Mouse (Mus musculus) cerebellum, adult 11-12 months (tissue): ENCODE data around the gene Dock9.

ENCODE experiments used
- DNase-seq: peaks from one replicate; pipeline ENCODE4 v3.0.0; 2022

The Dock9 gene

GRCm38 (mm10) chr14:121791112-121791511 is 6.5 kb downstream of the Dock9 start:
- DNase-seq, result no peak

- no peak for DNase-seq
Measured at GRCm38 (mm10) chr14:121789273-121789672, 8.4 kb downstream of the Dock9 start.

DNA sequence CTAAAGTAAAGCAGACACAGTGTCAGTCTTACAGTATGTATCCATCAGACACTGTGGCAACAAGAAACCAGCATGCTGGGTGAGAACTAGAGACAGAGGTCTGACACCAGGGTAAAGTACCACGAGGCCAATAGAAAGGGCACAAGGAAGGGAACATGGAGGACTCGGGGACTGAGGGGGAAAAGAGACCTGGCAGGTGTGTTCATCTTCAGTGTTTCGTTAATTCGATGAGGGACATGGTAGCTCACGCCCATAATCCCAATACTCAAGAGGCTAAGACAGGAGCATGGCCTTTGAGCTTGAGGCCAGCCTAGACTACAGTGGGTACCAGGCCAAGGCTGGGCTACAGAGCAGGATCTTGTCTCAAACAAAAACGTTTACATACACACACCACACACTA is 9.2 kb downstream of the Dock9 start:
- no peak for DNase-seq

- no peak for DNase-seq
Measured at GRCm38 (mm10) chr14:121787430-121787829, 10.2 kb downstream of the Dock9 start.

GRCm38 (mm10) chr14:121786900-121787299 is 10.7 kb downstream of the Dock9 start:
- no peak for DNase-seq

- DNase-seq, result no peak
Measured at GRCm38 (mm10) chr14:121785394-121785793, 12.2 kb downstream of the Dock9 start.

DNA sequence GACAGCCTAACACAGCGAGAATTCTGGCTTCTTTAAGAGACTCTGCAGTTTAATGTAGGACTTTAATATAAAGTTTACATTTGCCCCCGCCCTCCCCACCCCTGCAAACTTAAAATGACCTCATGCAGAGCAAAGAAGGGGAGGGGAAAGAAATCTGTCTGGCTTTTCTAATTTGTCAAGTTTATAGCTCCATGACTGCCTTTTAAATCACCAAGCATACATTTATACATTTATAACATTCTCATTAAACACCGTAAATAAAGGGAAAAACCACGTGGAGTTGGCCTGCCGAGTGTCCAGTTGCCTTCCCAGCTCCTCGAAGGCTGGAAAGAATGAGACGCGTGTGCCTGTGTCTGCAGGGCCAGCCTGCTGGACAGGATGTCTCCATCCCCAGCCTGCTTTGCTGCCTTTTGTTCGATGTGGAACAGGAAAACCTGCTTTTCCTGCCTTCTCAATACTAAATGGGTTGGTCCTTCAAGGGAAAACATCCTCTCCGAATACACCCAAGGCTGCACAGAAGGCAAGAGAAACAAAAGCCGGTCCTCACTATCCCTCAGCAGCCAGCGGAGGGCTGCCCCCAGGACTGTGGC is 16.6 kb downstream of the Dock9 start:
- no peak for DNase-seq

DNA sequence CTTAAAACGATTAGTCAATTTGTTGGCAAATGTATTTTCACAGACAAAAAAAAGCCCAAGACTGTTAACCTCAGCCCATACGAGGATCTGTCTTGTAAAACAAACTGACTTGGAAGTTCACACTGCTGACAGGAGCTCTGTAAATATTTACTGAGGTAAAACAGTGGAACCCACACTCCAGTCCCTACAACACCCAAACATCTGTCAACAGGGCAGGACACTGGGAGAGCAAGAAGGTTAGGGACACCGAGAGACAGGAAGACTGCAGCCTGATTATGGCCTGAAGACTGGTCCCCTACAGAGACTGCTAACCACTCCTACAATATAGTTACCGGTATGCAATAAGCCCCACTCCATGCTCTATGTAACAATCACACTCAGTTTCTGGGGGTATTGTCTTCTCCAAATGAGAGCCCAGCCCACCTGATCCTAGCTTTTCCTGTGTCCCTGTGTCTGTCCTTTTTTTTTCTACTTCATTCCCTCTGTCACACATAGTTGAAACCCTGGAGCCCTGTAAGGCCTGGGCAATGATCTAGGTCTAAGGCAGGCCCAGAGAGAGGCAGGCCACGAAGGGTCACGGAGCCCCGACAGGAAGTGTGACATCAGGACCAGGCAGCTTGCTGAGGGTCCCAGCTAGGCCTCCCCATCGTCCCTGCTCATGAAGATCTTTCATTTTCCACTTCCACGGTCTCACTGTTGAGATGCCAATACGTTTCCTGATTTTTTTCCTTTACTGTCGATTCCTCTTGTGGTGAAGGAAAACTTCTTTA is 17.3 kb downstream of the Dock9 start:
- no peak for DNase-seq

DNA sequence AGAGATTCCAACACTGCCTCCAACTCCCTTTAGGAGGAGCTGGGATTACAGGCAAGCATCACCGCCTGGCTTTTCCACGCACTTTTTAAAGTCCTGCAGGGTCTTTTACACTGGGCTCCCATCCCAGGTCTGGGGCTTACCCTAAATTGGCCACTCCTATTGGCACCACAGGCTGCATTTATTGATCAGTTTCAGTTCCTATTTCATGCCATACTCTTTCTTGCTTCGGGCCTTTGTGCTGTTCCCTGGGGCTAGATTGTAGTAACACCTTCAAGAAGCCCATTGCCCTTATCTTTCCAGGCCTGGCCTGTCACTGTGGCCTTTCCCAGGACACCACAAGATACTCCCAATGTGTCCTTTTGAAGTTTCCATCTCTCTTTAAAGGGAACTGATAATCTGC is 18.0 kb downstream of the Dock9 start:
- DNase-seq, result no peak

DNA sequence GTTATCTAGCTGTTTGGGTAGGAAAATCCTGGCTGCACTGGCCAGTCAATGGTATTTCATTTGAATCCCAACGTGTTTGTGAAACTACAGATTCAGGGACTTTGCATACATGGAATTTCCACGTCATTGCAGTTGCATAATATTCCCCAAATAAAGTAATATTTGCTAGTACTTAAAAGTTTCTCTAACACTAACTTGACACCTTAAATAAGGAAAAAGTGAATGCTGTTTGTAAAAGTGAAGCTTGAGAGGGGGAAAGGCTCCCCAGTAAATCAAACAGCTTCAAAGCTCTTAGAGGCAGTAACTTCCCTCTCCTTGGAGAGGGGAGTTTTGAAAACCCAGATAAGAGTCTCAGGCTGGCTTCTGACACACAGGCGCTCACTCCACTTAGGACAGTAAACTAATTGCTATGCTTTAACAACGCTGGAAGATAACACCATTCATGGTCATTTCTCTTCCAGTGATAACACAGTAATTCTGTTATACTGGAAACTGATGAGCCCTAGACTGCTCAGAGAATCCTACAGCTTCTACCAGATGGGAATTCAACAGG is 20.3 kb downstream of the Dock9 start:
- DNase-seq, result no peak

DNA sequence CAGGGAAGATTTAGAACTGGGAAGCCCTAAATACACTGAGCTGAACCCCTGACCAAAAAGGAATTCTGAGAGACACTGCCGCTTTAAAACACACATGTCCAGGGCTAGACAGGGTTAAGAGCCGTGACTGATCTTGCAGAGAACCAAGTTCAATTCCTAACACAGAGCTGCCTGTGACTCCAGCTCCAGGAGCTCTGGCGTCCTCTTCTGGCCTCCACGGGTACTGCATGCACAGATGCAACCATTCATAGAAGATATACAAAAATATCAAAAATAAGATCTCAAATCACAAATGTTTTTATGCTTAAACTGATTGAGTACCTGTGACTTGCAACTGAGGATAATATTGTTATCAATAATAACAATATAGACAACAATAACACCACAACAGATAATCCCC is 20.9 kb downstream of the Dock9 start:
- DNase-seq, result no peak

DNA sequence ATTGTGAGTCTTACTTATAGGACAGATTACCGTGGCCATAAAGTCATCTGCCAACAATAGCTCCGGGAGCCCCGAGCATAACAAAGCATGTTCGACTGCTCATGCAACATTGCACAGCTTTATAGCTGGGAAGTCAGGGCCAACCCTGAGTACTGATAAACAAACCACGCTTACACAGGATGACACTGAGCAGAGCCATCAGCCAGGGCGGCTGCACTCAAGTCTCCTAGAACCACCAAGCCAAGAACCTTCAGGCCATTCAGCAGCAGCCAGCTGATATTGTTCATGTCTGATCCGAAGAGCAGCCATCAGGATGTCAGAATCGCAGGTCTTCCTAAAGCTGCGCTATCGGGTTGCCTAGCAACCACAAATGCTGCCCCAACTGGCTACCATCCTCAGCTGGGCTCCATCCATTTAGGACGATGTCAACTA is 35.6 kb downstream of the Dock9 start:
- peak; percentile 37 for DNase-seq

DNA sequence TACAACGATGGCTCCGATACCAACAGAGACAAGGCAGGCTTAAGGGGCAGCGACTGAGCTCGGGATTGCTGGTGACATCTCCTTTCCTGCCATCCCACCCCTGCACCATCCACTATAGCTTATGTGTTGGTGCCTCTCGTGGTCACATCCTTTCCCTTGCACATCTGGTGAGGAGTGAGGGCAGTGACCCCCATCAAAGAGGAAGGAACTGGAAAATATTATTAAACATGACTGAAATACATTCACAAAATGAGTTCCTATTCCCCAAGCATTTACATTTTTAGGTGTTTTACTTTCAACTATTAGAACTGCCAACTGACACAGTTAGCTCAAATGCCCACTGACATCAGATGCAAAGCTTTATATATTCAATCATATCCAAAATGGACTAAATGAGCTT is 37.2 kb downstream of the Dock9 start:
- DNase-seq, result no peak

DNA sequence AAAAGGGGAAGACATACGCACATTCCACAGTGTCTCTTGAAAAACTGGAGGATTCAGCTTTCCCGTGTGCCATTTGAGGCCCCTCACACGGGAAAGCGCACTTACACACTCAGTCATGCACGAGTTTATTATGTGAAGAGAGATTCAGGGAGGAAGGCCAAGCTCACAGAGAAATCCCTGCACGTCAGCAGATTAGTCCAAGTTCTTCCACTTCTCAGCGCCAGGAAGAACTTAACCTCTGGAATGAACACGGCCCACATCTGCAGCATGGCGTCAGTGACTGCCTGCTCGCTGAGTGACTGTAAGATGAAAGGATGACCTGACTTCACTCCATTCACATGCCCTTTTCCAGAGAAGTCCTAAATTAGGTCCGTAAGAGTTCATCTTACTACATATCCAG is 43.5 kb downstream of the Dock9 start:
- no peak for DNase-seq

DNA sequence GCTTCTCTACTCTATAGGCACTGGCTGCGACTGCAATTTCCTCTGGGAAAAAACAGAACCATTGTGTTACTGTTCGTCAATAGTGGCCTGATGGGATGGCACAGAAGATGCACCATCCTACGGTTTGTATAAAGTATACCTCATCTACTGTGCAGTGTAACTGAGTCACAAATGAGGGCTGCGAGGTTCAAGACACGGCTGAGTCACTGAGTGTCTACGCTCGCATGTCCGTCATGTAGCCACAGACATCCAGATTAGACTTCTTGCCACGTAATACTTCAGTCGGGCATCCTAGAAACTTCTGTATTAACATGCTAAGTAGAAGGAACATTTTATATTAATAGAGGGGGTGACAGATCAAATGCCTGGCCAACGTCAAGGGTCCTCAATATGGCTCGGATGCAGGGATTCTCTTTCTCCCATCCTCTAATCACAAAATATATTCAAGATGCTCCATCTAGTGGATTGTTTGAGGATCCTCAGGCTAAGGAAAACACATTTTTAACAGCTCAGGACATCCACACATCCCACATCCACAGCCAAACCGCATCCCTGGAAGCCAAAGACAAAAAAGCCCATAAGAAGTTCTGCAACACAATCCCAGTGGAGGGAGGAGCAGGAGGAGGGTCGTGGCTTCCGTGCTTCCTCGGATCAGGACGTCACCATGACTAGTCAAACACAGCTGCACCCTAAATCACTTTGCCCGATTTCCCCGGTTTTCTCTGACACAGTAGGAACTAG is 44.8 kb downstream of the Dock9 start:
- no peak for DNase-seq

GRCm38 (mm10) chr14:121749606-121750005 is 48.0 kb downstream of the Dock9 start:
- no peak for DNase-seq

GRCm38 (mm10) chr14:121749084-121749483 is 48.6 kb downstream of the Dock9 start:
- no peak for DNase-seq

- DNase-seq, result no peak
Measured at GRCm38 (mm10) chr14:121747360-121747759, 50.3 kb downstream of the Dock9 start.

GRCm38 (mm10) chr14:121743787-121744417 is 53.7 kb downstream of the Dock9 start:
- DNase-seq, result no peak

DNA sequence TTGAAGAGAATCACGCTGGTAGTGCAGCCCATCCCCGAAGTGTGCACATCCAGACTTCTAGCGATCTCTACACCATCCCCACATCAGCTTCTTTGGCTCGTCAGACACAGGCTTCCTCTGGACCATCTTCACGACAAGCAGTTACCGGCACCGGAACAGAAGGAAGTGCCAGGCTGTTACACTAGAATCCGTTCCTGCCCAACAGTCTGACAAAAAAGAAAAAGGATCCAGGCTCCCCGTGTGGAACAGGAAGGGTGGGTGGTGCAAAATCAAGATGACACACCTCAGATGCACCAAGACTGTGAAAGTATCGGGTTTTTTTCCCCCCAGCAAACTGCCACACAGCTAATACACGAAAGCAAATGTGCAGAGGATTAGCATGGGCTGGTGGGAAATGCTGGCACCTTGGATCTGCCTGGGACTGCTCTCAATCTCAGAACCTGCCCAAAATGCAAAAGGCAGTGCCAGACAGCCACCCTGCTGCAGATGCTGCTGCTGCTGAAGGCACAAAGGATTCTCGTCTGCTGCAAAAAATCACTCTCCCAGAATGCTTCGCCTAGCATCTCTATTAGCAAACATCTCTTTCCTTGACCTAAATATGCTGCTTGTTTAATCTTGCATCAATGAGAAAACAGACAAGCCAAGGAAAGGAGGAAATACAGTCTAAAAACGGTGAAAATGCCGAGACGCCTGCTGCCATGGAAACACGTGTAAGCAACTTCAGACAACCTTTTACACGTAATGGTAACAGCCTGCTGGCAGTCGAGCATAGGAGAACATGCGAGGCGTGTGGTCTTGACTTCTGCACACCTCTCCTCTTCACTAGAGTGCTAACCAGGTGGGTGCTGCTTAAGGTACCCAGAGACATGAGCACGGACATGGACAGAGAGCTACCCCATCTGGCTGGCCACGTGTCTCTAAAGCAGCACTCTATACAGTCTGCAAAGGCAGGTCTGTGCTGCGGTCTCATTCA is 58.9 kb downstream of the Dock9 start:
- DNase-seq, result no peak

GRCm38 (mm10) chr14:121737277-121737676 is 60.4 kb downstream of the Dock9 start:
- no peak for DNase-seq

GRCm38 (mm10) chr14:121735678-121736077 is 62.0 kb downstream of the Dock9 start:
- DNase-seq, result no peak
